Mouse (Mus musculus): ENCODE results near the gene Olfr741.

The Olfr741 gene

GRCm38 (mm10) chr14:50472438-50472837 lies at the start of gene Olfr741:
Gene Olfr741, plus strand, starts transcription at chr14:50472738.
- DNase-seq (ENCODE audit: low spot score in 2 of 2): no peak

DNA sequence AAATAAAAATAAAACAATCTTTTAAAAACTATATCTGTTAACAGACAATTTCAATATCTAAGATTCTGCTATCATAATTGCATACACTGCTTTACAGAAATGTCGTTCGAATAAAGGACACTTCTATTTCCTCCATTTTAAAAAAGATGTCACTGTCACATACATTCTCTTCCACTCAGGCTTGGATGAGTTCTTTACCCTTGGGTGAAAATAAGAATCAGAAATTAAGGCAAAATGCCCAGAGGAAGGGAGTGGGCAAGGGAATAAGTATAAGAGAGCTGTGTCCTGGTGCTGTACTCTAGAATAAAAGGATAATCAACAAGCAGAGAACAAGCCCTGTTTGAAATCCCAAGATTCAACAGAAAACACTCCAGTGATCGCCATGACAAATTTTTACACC lies 27.3 kb upstream of the Olfr741 start, which contains the start of gene Olfr740:
TSS of gene Olfr740 (plus strand) at position 301 of the 400 bp plus-strand sequence.
- DNase-seq (ENCODE audit: low spot score in 2 of 2): no peak

DNA sequence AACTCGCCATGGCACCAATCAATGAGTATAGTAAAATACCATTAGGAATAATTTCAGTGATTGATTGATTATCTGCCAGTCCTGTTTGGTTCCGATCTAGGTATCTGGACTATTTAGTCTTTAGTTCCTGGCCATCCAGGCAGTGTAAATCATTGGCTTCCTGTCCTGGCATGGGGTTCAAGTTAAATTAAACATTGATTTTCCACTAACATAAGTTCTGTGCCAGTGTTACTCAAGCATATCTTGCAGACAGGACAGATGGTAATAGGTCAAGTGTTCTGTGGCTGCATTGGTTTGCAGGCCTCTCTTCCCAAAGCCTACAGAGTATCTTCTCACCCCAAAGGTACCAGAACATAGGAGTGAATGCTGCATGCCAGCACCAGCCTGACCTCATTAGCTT lies 5.9 kb downstream of the Olfr741 start:
- DNase-seq (ENCODE audit: low spot score in 2 of 2): no peak

GRCm38 (mm10) chr14:50503300-50503699 lies 30.8 kb downstream of the Olfr741 start, which contains the start of gene Olfr742:
Gene Olfr742, plus strand, starts transcription at chr14:50503600.
- DNase-seq (ENCODE audit: low spot score in 2 of 2): no peak

DNA sequence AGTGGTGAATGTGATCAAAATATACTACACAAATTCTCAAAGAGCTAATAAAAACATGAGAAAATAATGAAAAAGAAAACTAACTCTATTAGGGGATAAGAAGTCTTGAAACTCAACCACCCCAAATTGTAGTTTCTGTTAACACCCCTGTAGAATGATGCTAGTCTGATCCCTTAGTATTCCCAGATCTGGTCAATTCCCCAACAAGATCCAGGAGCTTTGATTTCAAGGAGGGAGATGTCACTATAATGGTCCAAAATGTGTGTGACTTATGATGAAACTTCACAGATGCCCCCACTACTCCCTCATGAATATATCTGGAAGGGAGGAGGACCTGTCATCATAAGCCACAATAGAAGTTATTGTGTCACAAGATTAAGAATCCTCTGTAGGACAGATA lies 49.0 kb downstream of the Olfr741 start, which contains the start of gene Olfr743:
TSS of gene Olfr743 (plus strand) at position 301 of the 400 bp plus-strand sequence.
- DNase-seq (ENCODE audit: low spot score in 2 of 2): no peak

Data from natural killer cell, adult 2 months (primary cell).